Mouse (Mus musculus) right cerebral cortex, adult 2 months (tissue): ENCODE measurements around the gene Gpr84.

Experiments used
- DNase-seq, 2 experiments: peaks; one replicate each; pipeline ENCODE4 v3.0.0; 2021 to 2022; ENCODE audit warnings: low spot score in 2 of 2

Gene Gpr84

DNA sequence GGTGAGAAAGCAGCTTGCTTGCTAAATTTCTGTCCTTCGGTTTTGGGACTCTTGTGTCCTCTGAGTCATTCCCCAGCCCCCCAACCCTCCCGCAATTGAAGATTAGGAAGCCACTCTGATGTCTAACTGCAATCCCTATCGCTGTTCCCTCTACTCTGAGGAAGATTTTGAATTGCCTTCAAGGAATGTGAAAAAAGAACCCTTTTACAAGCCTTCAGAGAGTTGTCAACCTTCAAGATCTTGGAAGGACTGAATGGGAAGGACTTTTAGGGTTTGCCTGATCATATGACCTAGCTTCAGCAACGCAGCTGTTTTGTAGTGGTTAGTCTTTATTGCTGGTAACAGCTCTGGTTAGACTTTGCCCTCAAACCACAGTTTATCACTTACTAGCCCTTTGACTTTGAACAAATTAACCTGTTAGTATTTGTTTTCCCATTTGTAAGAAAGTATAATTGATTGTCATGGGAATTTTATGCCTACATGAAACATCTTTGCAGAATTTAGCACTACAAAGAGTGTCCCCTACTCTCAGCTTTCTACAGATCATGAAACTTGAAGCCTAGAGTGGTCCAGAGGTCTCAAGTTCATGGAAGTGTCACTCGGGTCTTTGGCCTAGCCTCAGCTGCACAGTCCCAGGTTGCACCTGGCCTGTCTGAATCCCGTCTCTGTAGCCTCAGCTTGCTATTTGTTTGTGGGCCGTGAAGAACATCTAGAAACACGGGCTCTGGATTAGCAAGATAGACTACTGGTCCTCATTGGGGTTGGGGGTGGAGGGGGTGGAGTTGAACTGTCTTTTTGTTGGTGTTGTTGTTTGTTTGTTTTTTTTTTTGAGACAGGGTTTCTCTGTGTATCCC is 4.4 kb downstream of the Gpr84 start:
- DNase-seq = no peak

DNA sequence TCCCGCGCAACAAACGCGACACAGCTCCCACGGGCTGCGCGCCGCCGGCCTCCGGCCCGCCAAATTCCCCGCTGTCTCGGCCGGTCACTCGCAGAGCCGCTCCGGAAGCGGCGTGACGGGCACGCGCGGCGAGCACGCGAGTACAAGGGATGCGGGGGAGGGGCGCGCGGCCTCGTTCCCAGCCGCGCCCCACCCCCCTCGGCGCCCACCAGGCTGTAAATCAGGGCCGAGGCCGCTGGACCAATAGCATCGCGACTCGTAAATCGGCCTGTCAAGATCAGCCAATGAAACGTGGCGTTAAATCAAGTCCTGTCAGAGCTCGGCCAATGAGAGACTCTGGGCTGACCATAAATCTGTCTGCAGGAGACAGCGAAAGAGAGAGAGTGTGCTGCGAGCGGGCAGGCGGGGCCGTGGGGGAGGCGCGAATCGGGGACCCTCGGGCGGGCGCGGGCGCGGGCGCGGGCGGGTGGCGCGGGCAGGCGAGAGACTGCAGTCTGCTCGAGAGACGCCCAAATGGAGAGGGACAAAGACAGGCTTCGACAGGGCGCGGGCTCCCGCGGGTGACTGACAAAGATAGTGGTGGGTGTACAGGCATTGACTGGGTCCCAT is 5.2 kb downstream of the Gpr84 start:
- DNase-seq = peak; percentile 96 to 99

DNA sequence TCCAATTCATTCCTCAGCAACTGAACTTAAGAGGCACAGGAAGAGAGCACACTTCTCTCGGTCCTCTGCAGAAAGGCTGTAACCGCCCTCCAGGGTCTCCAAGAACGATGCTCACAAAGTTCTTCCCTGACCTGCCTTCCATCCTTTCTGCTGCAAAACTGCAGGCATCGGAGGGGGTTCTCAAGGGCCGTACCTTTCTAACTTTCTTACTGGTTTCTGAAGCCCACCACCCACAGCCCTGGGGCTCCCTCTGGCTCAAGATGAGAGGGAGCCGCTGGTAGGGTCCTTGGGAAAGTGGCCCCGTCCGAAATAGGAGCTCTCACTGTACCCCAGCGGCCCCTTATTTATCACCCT is 5.8 kb downstream of the Gpr84 start:
- no peak for DNase-seq

DNA sequence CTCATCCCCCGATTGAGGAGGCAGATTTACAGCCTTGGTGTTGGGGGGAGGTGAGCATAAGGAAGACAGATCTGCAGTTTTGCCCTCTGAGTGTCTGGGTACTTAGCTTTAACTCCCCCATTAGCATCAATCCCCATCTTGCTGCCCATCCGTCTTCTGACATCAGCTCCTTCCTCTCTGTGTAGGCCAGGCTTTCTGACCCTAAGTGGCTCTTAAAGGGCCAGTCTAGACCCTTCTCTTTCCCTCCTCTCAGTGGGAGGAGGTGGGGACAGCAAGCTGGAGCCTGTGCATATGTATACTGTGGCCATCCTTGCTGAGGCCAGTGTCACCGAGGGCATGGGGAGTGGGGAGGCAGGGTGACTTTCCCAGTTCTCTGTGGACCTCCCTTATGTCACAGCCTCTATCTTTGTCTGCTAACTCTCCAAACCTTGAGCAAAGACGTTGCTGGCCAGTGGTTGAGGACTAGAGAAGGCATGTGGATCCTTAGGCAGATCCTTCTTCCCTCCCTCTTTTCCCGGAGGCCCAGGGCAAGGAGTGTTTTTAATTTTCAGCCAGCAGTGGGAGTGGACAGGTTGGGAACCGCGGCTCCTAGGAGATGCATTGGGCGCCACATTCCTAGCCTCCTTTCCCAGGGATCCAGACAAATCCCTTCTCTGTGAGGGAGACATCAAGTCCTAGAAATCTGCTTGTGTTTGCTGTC is 6.3 kb downstream of the Gpr84 start:
- no peak for DNase-seq

DNA sequence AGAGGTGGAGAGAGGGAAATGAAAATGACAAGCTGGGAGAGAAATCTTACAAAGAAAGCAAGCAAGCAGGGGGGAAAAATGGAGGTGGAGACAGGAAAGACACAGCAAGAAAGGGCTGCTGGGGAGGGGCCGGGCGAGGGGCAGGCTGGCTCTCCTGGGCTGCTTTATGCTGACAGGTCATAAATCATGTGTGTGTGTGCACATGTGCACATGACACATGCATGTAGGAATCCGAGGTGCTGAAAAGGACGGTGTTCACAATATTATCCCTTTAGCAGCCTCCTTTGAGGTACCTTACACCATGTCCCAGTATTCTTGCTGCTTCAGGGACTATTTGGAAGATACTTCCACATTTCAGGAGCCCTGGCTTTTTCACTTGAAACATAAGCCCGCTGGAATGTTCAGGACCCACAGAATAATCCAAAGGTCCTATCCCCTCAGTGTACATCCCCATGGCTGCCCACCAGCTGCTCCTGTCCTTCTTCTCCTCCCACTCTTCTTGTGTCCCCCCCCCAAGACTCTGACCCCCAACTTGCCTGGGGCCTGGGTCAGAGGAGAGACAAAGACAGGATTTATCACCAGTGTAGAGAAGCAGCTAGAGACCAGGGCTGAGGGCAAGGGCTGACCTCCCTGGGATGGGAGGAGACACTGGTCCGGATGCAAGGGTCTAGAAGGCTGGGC is 7.9 kb downstream of the Gpr84 start:
- DNase-seq = no peak

DNA sequence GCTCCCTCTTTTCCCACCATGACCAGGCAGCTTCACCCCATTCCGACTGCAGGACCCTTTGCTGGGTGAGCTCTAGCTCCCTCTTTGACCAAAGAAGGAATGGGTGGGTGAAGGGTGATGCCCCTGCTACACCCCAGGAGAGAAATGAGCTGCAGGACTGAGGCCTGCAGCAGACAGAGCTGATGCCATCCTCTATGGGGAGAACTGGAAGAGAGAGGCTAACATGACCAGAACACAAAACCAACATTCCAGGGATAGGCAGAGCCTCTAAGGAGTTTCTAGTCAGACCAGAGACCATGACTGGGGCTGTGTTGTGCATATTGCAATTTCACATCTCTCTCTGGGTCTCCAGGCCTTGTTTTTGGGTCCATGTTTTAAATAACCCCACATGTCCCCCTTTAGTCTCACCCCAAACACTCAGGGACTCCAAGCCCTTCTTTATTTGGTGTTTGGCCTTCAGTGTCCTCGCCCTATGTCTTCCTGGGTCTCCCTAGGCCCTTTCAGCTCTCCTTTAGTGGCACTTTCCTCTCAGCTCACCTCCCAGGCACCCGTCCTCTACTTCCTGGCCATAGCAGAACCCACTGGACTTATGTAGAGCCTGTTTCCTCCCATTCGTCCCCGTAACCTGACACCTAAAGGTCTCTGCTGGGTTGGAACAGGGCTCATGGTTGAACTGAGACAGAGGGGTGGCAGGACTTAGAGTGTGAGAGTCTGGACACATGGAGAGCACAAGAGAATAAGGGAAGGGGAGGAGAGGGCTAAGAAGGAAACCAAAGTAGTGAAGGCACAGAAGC is 8.7 kb downstream of the Gpr84 start:
- no peak for DNase-seq

DNA sequence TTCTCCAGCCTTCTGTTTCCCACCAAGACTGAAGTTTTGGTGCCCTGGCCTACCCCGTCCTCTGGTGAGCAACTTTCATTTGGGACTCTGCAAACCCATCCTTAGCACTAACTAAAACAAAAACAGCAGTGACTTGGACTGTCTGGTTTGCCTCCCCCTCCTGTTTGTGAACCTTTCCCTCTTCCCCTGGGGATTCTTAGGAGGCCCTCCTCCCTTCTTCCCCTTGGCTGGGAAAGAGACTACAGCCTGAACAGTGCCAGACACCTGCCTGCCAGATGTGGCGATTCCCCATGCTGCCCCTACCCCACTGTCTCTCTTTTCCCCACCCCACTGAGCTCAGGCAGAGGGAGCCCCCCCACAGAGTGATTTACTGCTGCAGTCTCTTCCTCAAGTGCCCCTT is 9.4 kb downstream of the Gpr84 start:
- DNase-seq = no peak

DNA sequence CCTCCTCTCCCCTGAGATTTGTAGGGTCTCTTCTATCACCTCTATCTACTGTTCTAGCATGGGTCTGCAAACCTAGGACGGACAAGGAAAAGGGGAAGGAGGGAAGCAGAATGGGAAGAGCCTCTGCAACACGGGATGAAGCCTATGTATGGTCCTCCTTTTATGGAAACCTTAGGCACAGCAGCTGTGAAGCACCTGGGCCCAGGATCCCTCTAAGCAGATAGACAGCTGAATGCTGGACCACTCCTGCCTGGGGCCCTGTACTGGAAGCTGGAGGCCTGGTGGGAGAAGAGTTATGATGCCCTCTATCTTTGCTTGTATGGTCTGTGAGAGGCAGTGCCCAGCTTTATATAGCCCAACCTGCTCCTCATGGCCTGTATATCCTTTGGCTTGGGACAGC is 9.9 kb downstream of the Gpr84 start:
- peak in 1 of 2 experiments; percentile 10 for DNase-seq

DNA sequence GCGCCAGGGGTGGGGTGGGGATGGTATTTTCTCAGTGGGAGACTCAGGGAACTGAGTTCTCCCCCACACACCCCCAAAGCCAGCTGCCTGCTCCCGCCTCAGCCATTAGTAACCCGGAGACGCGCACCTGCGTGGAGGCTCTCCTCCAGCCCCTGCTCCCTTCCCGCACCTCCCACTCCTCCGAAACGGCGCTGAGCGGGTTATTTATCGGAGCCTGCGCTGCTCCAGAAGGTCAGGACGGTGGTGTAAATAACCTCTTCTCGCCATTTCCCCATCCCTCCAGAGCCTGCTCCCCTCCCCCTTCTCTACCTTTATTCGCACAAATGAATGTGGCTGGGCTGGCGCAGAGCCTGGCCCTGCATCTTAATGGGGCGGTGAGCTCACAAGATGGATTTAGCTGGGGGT is 10.3 kb downstream of the Gpr84 start:
- DNase-seq = peak; percentile 72 to 74

DNA sequence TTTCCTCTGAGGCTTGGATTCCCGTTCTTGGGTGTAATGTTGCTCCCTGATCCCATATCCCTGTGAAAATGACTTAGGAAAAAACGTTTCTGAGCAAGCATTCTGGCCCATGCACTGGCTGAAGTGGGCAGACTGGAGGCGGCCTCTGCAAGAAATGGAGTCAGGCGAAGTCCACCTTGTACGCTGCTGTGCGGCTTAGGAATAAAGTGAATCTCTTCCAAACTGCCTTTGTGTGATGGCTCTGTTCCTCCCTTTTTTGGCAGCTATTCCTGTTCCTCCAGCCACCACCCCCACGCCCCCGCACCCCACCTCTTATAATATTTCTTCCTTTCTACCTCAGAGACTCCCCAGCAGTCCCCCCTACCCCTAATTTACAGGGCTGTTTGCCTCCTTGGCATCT is 10.8 kb downstream of the Gpr84 start:
- no peak for DNase-seq

DNA sequence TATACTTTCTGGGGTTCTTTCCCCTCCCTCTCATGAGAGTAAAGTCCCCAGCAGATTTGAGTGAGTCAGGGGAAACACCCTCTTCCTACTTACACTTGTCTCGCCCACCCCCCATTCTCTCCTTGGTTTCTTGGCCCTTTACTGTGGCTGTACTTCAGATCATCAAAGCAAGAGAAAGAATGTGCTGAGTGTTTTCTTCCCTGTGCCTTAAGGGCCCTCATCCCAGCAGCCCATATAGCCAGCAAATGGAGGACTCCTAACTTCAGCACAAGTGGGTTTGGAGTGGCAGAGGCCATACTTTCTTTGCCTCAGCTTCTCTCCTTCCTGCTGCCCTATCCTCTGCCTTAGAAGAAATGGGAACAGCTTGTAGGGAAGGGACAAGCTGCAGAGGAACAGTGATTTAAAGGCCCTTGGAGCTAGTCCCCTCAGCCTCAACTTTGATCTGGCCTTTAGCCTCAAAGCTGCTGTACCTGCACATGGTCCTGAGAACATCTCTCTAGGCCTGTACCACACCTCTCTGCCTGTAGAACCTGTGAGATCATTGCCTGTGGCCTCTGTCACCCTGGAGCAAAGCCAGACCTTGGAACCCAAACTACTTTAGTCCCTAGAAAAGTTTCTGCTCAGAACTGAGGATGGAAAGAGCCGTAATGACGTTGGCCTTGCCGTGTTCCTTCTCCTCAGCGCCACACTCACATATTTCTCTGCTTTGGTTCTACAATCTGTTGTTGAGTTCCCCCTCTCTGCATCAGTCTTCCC is 11.4 kb downstream of the Gpr84 start:
- peak in 1 of 2 experiments; percentile 7 for DNase-seq

DNA sequence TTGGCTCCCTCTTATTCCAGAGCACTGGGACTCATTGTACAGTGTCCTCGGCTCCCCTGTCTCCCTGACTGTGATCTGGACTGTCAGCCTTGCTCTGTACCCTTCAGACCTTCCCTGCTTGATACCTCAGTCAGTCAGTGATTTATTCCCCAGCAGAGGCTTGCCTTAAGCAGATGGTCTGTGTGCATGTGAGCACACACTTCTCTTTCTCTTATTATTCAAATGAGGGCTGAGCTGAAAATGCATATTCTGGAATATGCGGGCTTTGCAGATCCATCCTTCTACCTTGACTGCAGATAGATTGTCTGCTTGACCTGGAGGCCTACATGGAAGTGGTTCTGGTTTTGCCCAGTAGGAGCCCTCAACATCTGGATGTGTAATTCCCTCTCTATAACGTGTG is 12.4 kb downstream of the Gpr84 start:
- DNase-seq = no peak

DNA sequence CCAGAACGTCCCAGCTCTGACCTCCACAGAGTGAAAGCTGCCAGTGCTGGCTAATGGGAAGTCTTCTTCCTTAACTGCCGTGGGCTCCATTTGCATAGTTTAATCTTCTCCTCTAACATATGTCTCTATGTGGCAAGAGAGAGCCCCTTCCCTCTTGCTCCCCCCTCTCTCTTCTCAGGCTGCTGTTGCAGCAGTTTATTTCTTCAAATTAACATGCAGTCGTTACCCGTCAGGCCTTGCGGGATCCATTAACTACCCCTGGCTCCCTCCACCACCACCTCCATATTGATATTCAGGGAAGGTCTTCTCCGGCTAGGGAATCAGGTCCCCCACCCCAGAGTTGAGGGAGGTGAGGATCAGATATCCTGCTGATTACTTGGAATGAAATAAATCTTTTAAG is 13.1 kb downstream of the Gpr84 start:
- no peak for DNase-seq

DNA sequence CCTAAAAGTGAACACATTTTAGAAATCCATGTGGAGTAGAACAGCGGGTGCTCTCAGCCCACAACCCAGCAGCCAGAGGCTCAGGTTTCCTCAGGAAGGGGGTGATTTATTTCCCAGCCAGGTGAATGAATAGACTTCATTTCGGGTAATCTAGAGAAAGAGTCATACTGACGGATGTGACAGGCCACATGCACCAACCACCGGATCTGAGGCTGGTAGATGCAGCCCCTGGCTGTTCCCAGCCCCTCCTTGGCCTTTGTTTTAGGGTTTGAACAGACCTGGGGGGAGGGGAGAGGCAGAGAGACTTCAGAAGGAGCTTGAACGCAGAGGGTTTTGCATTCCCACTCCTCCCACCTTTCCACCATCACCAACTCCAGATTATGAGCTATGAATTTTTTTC is 14.6 kb downstream of the Gpr84 start:
- DNase-seq = no peak

DNA sequence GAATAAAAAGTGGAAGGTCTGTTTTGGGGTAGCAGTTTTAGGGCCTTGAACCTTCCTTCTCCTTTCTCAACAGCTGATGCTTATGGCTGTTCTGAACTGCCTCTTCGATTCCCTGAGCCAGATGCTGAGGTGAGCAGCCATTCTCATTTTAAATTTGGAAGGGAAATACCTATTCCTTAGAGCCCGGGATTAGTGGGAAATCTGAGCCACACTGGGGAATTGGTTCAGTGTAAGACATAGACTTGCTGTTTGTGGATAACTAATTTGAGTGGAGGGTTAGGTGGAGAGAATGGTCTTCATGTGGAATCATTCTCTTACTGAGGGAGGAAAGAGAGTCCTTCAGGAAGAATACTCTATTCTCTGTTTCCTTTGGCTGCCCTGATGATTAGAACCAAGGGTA is 15.8 kb downstream of the Gpr84 start:
- DNase-seq = no peak

DNA sequence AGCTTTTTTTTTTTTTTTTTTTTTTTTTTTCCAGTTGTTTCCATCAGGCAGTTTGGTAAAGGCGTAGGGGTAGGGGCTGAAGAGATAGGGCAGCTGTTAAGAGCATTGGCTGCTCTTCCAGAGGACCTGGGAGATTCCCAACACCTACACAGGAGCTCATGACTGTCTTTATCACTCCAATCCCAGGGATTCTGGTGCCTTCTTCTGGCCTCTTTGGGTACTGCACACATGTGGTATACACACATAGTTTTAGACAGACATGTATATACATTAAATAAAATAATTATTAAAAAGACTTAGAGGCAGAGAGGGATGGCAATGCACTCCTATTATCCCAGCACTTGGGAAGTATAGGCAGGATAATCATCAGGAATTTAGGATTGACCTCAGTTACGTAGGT is 17.0 kb downstream of the Gpr84 start:
- no peak for DNase-seq

DNA sequence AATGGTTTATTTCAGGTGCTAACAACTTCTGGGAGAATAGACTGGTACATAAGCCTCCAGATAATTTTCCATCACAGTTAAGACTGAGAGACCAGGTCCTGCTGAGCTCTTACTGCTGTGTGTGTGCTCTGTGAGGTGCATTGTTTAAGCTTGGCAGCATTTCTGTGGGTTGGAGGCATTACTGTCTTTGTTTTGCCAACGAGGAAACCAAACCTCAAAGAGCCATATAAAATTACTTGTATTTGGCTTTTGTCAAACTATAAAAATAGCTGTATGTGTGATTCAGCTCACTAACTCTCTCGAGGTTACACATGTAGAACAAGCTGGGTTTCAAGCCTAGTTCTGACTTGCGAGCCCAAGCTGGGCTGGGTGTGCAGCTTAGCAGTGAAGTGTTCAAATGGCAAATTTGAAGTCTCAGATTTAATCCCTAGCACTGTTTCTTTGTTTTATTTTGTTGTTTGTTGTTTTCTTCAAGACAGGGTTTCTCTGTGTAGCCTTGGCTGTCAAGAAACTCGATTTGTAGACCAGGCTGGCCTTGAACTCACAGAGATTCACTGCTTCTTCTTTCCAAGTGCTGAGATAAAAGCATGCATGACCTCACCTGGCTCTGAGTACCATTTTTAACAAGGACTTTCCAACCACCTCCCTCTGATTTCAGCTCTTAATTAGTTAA is 17.6 kb downstream of the Gpr84 start:
- no peak for DNase-seq

DNA sequence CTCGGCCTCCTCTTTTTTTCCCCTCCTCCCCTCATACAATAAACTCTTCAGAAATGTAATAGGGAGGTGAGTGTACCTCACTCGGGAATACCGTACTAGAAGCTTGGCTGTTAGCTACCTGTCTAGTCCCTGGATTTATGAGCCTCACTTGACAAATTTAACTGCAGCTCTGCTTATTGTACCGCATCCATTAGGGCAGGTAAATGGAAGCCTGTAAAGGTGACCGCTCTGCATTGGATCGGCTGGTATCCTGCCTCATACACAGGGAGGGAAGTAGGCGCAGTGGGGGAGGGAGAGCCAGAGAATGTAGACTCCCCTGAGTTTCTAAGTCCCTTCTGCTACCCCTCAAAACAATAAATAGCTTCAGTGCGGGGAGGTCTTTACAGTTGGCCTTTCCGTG is 19.6 kb downstream of the Gpr84 start:
- DNase-seq = no peak

DNA sequence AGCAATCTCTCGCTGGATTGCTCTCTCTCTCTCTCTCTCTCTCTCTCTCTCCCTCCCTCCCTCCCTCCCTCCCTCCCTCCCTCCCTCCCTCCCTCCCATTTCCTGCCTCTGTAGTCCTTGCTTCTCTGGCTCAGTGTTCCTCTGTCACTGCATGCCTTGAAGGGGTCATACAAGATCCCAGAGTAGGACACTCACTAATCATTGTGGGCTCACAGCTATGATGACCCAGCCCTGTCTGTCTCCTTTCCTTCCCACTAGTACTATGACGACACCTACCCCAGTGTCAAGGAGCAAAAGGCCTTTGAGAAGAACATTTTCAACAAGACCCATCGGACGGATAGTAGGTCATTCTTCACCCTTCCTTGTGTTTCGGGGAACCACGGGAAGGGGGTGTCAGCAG is 20.0 kb downstream of the Gpr84 start:
- no peak for DNase-seq

DNA sequence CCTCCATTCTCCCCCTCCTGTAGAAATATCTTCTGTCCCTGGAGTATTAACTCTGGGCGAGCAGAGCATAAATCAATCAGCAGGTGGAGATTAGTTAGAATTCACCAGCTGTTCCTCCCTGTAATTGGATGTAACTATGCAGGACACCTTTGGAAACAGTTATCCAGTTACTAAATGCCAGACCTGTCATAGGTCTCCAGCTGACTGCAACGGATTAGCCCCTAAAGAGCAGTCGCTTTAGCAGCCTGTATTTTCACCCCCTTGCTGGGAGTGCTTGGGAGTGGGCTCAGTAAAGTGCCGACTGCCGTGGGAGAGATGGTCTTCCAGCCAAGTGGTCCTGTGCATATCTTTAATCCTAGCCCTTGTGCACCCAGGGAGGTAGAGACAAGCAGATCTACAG is 20.8 kb downstream of the Gpr84 start:
- no peak for DNase-seq
